ENCODE assay signal across 26 mouse cellular contexts in genomic region chr7:80310771-80311170, GRCm38 (mm10). TPM values are rescaled to one million over a fixed set of nuclear protein-coding genes. Genes with fewer than 3 reads are reported as not detected.
DNase-seq lines count a peak whose midpoint lies in the region; ATAC-seq and TF ChIP-seq lines count a peak whose summit lies in the region.
"Had no signal": no experiment of that assay in that cellular context is flagged by ENCODE, and none has a peak within 500 bp of the region (broad histone marks: within the 10 kb centered on the region; RNA-seq: fewer than 3 reads in every experiment).

No protein-coding gene starts in this region.

- no peak overlapping the region for H3K9ac ChIP-seq in lung, postnatal 0 days (replicated peaks; ENCODE audit: low read depth)
- H3K9ac ChIP-seq: embryonic facial prominence, embryonic 13.5 days; embryonic facial prominence, embryonic 15.5 days; forebrain, embryonic 12.5 days had no signal

- ATAC-seq in lung, postnatal 0 days: no peak
- ATAC-seq: CD4-positive, CD25-positive, alpha-beta regulatory T cell, adult 4 months; forebrain, embryonic 14.5 days; forebrain, embryonic 16.5 days had no signal

- H3K36me3 ChIP-seq in lung, postnatal 0 days (ENCODE audit: insufficient read depth, low read length): peaks cover 3% of the 10 kb centered on the region; the same call in 1 of the 2 replicates

- 68% methylated on average over 7 of the region's 7 CpGs for WGBS in lung, postnatal 0 days

- no peaks in the 10 kb centered on the region for H3K27me3 ChIP-seq in lung, postnatal 0 days (replicated peaks; ENCODE audit: insufficient read depth, low read length)
- H3K27me3 ChIP-seq: CH12.LX; embryonic facial prominence, embryonic 13.5 days; embryonic facial prominence, embryonic 15.5 days; forebrain, embryonic 12.5 days had no signal

- H3K4me3 ChIP-seq in lung, postnatal 0 days (ENCODE audit: low read depth, low read length): no peak overlapping the region
- H3K4me3 ChIP-seq: embryonic facial prominence, embryonic 13.5 days; embryonic facial prominence, embryonic 15.5 days; erythroblast, embryonic 14.5 days; forebrain, embryonic 10.5 days; forebrain, embryonic 12.5 days had no signal

- peak overlapping the region; percentile 38; the same call in 1 of the 2 replicates for H3K27ac ChIP-seq in lung, postnatal 0 days (ENCODE audit: low read length)
- H3K27ac ChIP-seq: embryonic facial prominence, embryonic 13.5 days; embryonic facial prominence, embryonic 15.5 days; forebrain, embryonic 10.5 days; forebrain, embryonic 12.5 days had no signal

- peak; percentile 80 for DNase-seq in heart, adult 11 months
- no peak for DNase-seq in heart, postnatal 4 days
- DNase-seq in lung, postnatal 0 days (ENCODE audit: low spot score): no peak
- no peak for DNase-seq in lung, postnatal 14 days
- peak; percentile 78 for DNase-seq in MN1 (ENCODE audit: low spot score)
- DNase-seq: adrenal gland, adult 2 months; adrenal gland, postnatal 10 days; adrenal gland, postnatal 25 days; B cell, adult 2 months; cerebellum, adult 11 months; cerebellum, adult 18-20 months; cerebellum, adult 8-10 months; cerebellum, adult 9-11 months; cerebellum, postnatal 14 days; cerebellum, postnatal 36 days; embryo, embryonic 11 days had no signal

- TF ChIP-seq EP300 in lung, postnatal 0 days (IDR thresholded peaks at IDR 0.05): no peak

- TF ChIP-seq CTCF in lung, postnatal 0 days (IDR thresholded peaks at IDR 0.05): no peak

- H3K4me1 ChIP-seq in lung, postnatal 0 days (ENCODE audit: insufficient read depth, low read depth, low read length): no peaks in the 10 kb centered on the region
- H3K4me1 ChIP-seq: embryonic facial prominence, embryonic 13.5 days; embryonic facial prominence, embryonic 15.5 days; forebrain, embryonic 10.5 days; forebrain, embryonic 12.5 days had no signal

- no peak overlapping the region for H3K4me2 ChIP-seq in lung, postnatal 0 days (replicated peaks; ENCODE audit: low read depth, low read length)
- H3K4me2 ChIP-seq: embryonic facial prominence, embryonic 13.5 days; embryonic facial prominence, embryonic 15.5 days; forebrain, embryonic 12.5 days had no signal

- no peaks in the 10 kb centered on the region for H3K9me3 ChIP-seq in lung, postnatal 0 days (ENCODE audit: low read length)
- H3K9me3 ChIP-seq: embryonic facial prominence, embryonic 13.5 days; embryonic facial prominence, embryonic 15.5 days; forebrain, embryonic 10.5 days; forebrain, embryonic 12.5 days; G1E had no signal

RNA-seq across cellular contexts. Expression of gene Rccd1, which starts 13.5 kb away (rescaled TPM):
- total RNA-seq in heart, postnatal 4 days (2021): 1 to 10 TPM; 8.5 to 9.5 TPM
- polyA plus RNA-seq in lung, postnatal 0 days (2015; fragmentation: Nextera tagmentation; extraction: Ambion mirVana): 3.4 and 3.8 TPM in 2 replicates

RNA-seq across cellular contexts. Expression of gene Prc1, which starts 16.5 kb away (rescaled TPM):
- total RNA-seq in heart, postnatal 4 days (2021): 100 to 1,000 TPM; 132 to 141 TPM
- 8.4 and 13.8 TPM in 2 replicates for polyA plus RNA-seq in lung, postnatal 0 days (2015; fragmentation: Nextera tagmentation; extraction: Ambion mirVana)

RNA-seq across cellular contexts. Expression of gene Unc45a, which starts 30.0 kb away (rescaled TPM):
- total RNA-seq in heart, postnatal 4 days (2021): 10 to 100 TPM; 22.9 to 24.9 TPM
- 30.3 and 32.9 TPM in 2 replicates for polyA plus RNA-seq in lung, postnatal 0 days (2015; fragmentation: Nextera tagmentation; extraction: Ambion mirVana)

RNA-seq across cellular contexts. Expression of gene Hddc3, which starts 32.1 kb away (rescaled TPM):
- 10 to 100 TPM; 40.9 to 42.1 TPM for total RNA-seq in heart, postnatal 4 days (2021)
- 8.5 and 9.2 TPM in 2 replicates for polyA plus RNA-seq in lung, postnatal 0 days (2015; fragmentation: Nextera tagmentation; extraction: Ambion mirVana)

RNA-seq across cellular contexts. Expression of gene Vps33b, which starts 41.3 kb away (rescaled TPM):
- total RNA-seq in heart, postnatal 4 days (2021): 10 to 100 TPM; 10.6 TPM
- polyA plus RNA-seq in lung, postnatal 0 days (2015; fragmentation: Nextera tagmentation; extraction: Ambion mirVana): 2.8 and 3.4 TPM in 2 replicates

Comparison
In these comparisons a context has a peak if more than half of its experiments do, and no peak if none do; other contexts are left out.
1. DNase-seq: peak in heart, adult 11 months (single experiment) and MN1 (single experiment); none in heart, postnatal 4 days (single experiment), lung, postnatal 0 days (single experiment) and lung, postnatal 14 days (single experiment).